15 mouse cellular contexts compared by ENCODE assay signal in the genomic region with DNA sequence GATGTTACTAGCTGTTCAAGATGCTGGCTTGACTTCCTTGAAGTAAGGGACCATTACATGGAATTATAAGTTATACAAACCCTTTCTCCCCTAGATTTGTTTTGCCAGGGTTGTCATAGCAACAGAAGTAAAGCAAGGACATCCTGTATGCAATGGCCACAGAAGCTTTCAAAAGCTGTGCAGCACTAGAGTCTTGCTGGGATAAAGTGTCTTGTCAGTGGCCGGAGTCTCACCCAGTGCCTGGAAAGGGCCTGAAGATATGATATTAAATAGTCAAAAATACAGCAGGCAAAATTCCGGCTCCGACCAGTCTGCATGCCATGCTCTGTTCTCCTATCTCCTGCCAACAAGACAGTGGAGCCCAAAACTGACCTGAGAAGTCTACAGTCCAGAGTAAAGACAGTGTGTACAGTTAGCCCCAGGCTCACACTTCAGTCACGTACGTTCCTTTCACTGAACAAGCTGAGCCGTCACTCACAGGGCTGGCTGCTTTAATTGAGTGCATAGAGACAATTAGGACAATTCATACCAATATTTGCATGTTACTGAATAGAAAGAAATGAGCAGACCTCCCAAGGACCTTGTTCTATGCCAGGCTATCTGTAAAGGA.
"Had no signal": no experiment of that assay in that cellular context is flagged by ENCODE, and none has a peak within 500 bp of the region (broad histone marks: within the 10 kb centered on the region; RNA-seq: fewer than 3 reads in every experiment).

No protein-coding gene starts in this region.

- H3K9me3 ChIP-seq: limb, embryonic 12.5 days; liver, embryonic 13.5 days; lung, embryonic 15.5 days; megakaryocyte, embryonic 14.5 days; neural tube, embryonic 12.5 days had no signal

- H3K4me2 ChIP-seq: limb, embryonic 12.5 days; liver, embryonic 13.5 days; lung, embryonic 15.5 days; neural tube, embryonic 12.5 days had no signal

- H3K4me1 ChIP-seq: limb, embryonic 12.5 days; liver, embryonic 13.5 days; lung, embryonic 15.5 days; megakaryocyte, embryonic 14.5 days; neural tube, embryonic 12.5 days had no signal

- DNase-seq: kidney, adult 9 months; kidney, postnatal 36 days; layer of hippocampus, adult 9-11 months; liver; liver, embryonic 13.5 days; liver, postnatal 0 days; lung, postnatal 14 days; right cerebral cortex, postnatal 25 days; thymus, postnatal 4 days had no signal

- H3K4me3 ChIP-seq: limb, embryonic 12.5 days; liver, embryonic 13.5 days; lung, embryonic 15.5 days; megakaryocyte, embryonic 14.5 days; neural tube, embryonic 12.5 days had no signal

- ATAC-seq: liver, postnatal 0 days had no signal

- H3K9ac ChIP-seq: limb, embryonic 12.5 days; liver, embryonic 13.5 days; liver, postnatal 0 days; lung, embryonic 15.5 days; neural tube, embryonic 12.5 days had no signal

- H3K27ac ChIP-seq: kidney, postnatal 0 days; limb, embryonic 12.5 days; liver, embryonic 13.5 days; lung, embryonic 15.5 days; macrophage; neural tube, embryonic 12.5 days had no signal

- H3K27me3 ChIP-seq: limb, embryonic 12.5 days; liver, embryonic 13.5 days; lung, embryonic 15.5 days; megakaryocyte, embryonic 14.5 days; neural tube, embryonic 12.5 days had no signal

- H3K36me3 ChIP-seq: limb, embryonic 12.5 days; liver, embryonic 13.5 days; lung, embryonic 15.5 days; neural tube, embryonic 12.5 days had no signal
